Mouse (Mus musculus) inflammation-experienced regulatory T-cells, adult 6 months (primary cell): ENCODE results near the gene Rbks. TPM values are rescaled to one million over a fixed set of nuclear protein-coding genes. Genes with fewer than 3 reads are reported as not detected.

ENCODE experiments used
- ATAC-seq: one replicate; pipeline ENCODE4 v1.8.0; 2017
- polyA plus RNA-seq, 3 experiments: library from polyadenylated mRNA; unstranded; fragments of 100-300 nt; shearing (Covaris generic); gene quantifications; one replicate each; pipeline ENCODE4 v1.2.1; 2017

Gene Rbks
- 10 to 100 TPM in 2 of 3 experiments, 1 to 10 TPM in 1; 7.6 to 17.4 (median 13.0) TPM for polyA plus RNA-seq

DNA sequence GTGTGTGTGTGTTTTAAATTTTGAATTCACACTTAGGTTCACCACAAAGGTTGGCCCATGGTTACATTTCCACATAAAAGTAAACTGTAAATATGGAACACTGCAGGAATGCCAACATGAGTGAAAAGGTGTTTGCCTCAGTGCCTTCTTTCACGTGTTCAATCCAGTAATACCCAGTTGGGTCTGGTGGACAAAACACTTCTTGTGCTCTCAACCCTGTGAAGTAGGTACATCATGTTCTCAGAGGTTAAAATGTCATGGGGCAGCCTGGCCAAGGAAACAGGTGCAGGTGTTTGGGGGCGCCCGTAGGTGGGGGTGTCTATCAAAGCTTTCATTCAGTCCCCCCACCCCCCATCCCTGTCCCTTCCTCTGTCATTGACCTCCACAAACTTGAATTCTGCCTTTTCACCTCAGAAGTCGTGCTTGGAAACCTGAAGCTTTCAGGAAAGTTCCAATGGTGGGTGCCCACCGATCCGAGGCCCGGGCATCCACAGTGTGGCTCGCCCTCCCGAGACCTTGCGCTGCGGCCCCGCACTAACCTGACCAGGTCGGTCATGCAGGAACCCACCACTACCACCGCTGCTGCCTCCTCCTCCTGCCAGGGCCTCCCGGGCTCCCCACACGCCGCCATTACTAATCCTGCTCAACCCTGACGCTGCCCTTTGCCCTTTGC is at the start of gene Rbks:
Gene Rbks, minus strand, starts transcription at position 657 of the 673 bp plus-strand sequence.
- no peak for ATAC-seq

- ATAC-seq = no peak
Observed at GRCm38 (mm10) chr5:31742521-31743031, 45.1 kb upstream of the Rbks start.

DNA sequence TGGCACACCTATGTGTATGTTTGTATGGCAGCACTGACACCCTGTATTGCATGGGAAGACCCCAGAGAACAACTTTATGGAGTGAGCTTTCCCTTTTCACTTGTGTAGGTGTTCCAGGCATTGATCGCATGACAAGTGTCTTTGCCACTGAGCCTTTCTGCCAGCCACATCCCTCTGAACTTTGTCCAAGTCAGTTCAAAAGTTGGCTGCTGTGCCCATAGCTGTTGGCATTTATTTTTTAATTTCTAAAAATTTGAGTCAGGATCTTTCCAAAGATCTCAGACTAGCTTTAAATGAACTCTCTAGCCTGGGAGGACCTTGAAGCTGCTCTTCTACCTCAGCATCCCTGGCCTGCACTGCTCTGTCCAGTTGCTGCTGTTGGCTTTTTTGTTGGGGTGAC is 44.5 kb upstream of the Rbks start:
- no peak for ATAC-seq

GRCm38 (mm10) chr5:31732644-31733338 is 35.4 kb upstream of the Rbks start:
- peak; percentile 80 for ATAC-seq

GRCm38 (mm10) chr5:31727456-31727855 is 30.0 kb upstream of the Rbks start:
- no peak for ATAC-seq

GRCm38 (mm10) chr5:31725885-31726284 is 28.5 kb upstream of the Rbks start:
- peak; percentile 95 for ATAC-seq

- no peak for ATAC-seq
Observed at GRCm38 (mm10) chr5:31724519-31724918, 27.1 kb upstream of the Rbks start.

- ATAC-seq = no peak
Observed at GRCm38 (mm10) chr5:31715486-31716150, 18.2 kb upstream of the Rbks start.

GRCm38 (mm10) chr5:31713841-31714264 is 16.4 kb upstream of the Rbks start:
- ATAC-seq = peak; percentile 77

- peak; percentile 44 for ATAC-seq
Observed at GRCm38 (mm10) chr5:31713280-31713711, 15.9 kb upstream of the Rbks start.

DNA sequence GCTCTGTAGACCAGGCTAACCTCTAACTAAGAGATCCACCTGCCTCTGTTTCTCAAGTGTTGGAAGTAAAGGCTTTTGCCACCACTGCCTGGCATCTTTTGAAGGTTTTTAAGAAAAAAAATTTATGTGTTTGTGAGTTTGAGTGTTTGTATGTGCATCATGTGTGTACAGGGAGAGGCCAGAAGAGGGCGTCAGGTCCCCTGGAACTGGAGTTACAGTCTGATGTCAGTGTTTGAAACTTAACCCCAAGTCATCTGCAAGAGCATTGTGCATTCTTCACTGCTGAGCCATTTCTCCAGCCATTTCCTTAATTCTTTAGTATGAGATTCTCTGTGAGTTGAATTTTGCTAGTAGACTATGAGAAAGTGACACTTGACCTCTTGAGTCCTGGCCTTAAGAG is 12.0 kb upstream of the Rbks start:
- no peak for ATAC-seq

- no peak for ATAC-seq
Observed at GRCm38 (mm10) chr5:31706826-31707225, 9.4 kb upstream of the Rbks start.

GRCm38 (mm10) chr5:31704971-31705370 is 7.5 kb upstream of the Rbks start:
- ATAC-seq = no peak

DNA sequence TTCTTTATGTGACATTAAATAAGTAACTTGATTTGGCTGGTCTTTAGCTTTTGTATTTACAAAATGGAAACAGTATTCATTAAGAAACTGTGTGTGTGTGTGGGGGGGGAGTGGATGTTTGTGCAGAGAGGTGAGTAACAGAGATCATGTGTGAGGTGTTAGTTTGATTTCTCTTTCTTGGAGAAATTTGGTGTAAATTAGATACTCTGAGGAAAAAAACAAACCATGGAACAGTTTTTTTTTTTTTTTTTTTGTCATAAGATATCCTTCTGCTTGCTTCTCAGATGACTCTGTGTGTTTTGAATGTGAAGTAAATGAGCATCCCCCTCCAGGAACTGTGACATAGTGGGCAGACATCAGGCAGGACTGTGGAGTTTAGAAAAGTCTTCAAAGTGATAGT is 2.0 kb upstream of the Rbks start:
- ATAC-seq = no peak

GRCm38 (mm10) chr5:31698931-31699330 is 1.5 kb upstream of the Rbks start:
- ATAC-seq = no peak

- peak; percentile 93 for ATAC-seq
Observed at GRCm38 (mm10) chr5:31698297-31698726, 885 bp upstream of the Rbks start.

- ATAC-seq = peak; percentile 61
Observed at GRCm38 (mm10) chr5:31697644-31698296, 343 bp upstream of the Rbks start, which contains the start of gene Babam2. Babam2 (plus strand) TSS chr5:31697684.

DNA sequence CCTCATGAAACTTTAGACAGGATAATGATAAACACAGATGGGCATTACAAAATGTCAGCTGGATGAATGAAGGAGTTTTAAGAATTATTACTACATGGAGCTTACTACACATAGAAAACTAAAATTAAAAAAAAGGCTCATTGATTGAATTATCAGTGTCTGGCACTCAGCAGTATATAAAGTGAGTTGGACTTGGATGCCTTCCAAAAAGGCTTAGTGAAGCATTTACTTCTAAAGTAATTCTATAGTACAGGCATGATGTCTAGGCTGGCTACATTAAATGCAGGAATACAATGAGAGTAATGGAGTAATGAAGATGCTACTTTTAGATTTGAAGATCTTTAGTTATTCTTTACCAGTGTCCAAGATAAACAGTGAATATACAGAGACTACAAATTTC is 4.2 kb downstream of the Rbks start:
- ATAC-seq = no peak

DNA sequence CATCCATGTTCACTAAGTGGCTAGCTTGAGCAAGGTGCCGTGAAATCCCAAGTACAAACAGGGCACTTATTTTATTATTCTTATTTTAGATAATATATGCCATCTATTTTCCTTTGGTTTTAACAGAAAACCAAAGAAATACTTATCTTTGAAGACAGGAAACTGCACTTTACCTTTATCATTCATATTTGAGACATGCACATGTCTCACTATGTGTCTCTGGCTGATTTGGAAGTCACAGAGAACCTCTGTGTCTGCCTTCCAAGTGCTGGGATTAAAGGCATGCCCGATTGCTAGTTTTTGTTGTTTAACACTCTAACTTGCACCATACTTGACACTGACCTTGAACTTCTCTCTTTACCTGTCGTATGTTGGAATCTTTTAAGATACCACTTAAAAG is 9.5 kb downstream of the Rbks start:
- no peak for ATAC-seq

- no peak for ATAC-seq
Observed at GRCm38 (mm10) chr5:31686040-31686439, 11.4 kb downstream of the Rbks start.

- ATAC-seq = no peak
Observed at GRCm38 (mm10) chr5:31682305-31682704, 15.1 kb downstream of the Rbks start.

DNA sequence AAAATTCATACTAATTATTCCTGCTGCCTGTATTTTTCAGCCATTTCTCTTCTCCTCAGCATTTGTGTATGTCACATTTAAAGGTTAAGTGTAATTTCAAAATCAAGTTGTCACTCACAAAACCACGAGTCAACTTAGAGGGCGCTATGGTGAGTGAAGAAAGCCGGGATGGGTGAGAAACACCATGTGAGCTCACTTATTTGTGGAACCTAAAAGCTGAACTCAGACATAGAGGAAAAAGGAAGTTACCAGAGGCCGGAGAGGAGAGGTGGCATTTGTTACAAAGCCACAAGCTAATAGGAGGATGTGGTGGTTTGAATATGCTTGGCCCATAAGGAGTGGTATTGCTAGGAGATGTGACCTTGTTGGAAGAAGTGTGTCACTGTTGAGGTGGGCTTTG is 17.2 kb downstream of the Rbks start:
- no peak for ATAC-seq

DNA sequence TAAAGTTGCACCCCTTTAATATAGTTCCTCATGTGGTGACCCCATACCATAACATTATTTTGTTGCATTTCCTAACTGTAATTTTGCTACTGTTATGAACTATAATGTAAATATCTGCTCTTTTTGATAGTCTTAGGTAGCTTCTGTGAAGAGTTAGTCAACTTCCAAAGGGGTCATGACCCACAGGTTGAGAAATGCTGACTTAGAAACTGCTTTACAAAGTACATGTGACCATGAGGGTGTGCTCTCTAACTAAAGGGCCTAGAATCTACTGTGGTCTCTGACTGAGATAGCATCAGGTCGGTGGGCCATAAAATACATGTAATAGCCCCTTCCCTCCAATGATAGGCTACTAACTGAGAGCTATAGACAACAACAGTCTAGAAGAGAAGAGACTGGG is 19.4 kb downstream of the Rbks start:
- ATAC-seq = no peak
